Mouse (Mus musculus) hindbrain, embryonic 15.5 days (tissue): ENCODE data around the gene Cnksr1. TPM values are rescaled to one million over a fixed set of nuclear protein-coding genes. Genes with fewer than 3 reads are reported as not detected.
A peak's percentile ranks its signal among the peaks of the same experiment; 100 is the strongest.

Experiments
- ATAC-seq: fragments of 200-750 bp; cut with Nextera tagmentation; 2 replicates; pipeline ENCODE4 v1.8.0; 2017; ENCODE audit warnings: low read depth, moderate number of reproducible peaks, moderate TSS enrichment; ENCODE audit not compliant: low FRiP score
- H3K27ac ChIP-seq: fragments of 300-500 bp; sonication (generic); replicated peaks from 2 replicates; pipeline ENCODE4 v1.5.1; 2015; ENCODE audit warnings: mild to moderate bottlenecking, inconsistent platforms
- H3K27me3 ChIP-seq: fragments of 300-500 bp; sonication (generic); 2 replicates; pipeline ENCODE4 v1.6.1; 2015; ENCODE audit warnings: control low read depth, inconsistent platforms
- H3K36me3 ChIP-seq: fragments of 300-500 bp; sonication (generic); 2 replicates; pipeline ENCODE4 v1.6.1; 2015; ENCODE audit warnings: control low read depth, inconsistent platforms
- H3K4me1 ChIP-seq: fragments of 300-500 bp; sonication (generic); replicated peaks from 2 replicates; pipeline ENCODE4 v1.6.1; 2015; ENCODE audit warnings: control low read depth, inconsistent platforms
- H3K4me2 ChIP-seq: fragments of 300-500 bp; sonication (generic); 2 replicates; pipeline ENCODE4 v1.6.1; 2015; ENCODE audit warnings: moderate library complexity, mild to moderate bottlenecking, inconsistent platforms
- H3K4me3 ChIP-seq: fragments of 300-500 bp; sonication (generic); 2 replicates; pipeline ENCODE4 v1.5.1; 2015; ENCODE audit warnings: mild to moderate bottlenecking, inconsistent platforms
- H3K9ac ChIP-seq: fragments of 300-500 bp; sonication (generic); 2 replicates; pipeline ENCODE4 v1.6.1; 2015; ENCODE audit warnings: inconsistent platforms
- H3K9me3 ChIP-seq: fragments of 300-500 bp; sonication (generic); 2 replicates; pipeline ENCODE4 v1.6.1; 2016; ENCODE audit warnings: control low read depth, inconsistent platforms
- WGBS: fragments of 180-500 bp; shearing (Covaris S2); methylation state at CpG from one replicate; pipeline ENCODE4 v1.1.7; 2015; 5-methylcytosine and 5-hydroxymethylcytosine counted together
- polyA plus RNA-seq: library from polyadenylated mRNA; unstranded; fragments of >200 nt; fragmentation: Nextera tagmentation; extraction: Ambion mirVana; gene quantifications from 2 replicates; pipeline ENCODE4 v1.2.1, GENCODE M21; 2015

Gene Cnksr1
- polyA plus RNA-seq, 1 experiment from 2014 or later = 0.30 TPM

- Histone ChIP-seq H3K4me3 (no peak overlapping the region), H3K27ac (no peak overlapping the region), H3K36me3 (no peaks in the 10 kb centered on the region), H3K9me3 (no peaks in the 10 kb centered on the region), H3K9ac (no peak overlapping the region), H3K4me2 (no peak overlapping the region), H3K4me1 (no peaks in the 10 kb centered on the region), H3K27me3 (no peaks in the 10 kb centered on the region)
- WGBS = 67% methylated on average over 9 of the region's 9 CpGs
- ATAC-seq = no peak
Observed at GRCm38 (mm10) chr4:134265860-134266585, 27.8 kb upstream of the Cnksr1 start.

- 36% methylated on average over 6 of the region's 6 CpGs for WGBS
- no peak for ATAC-seq
- no peak overlapping the region for H3K4me2 ChIP-seq
- no peak overlapping the region for H3K27ac ChIP-seq
- H3K36me3 ChIP-seq = no peaks in the 10 kb centered on the region
- H3K27me3 ChIP-seq = no peaks in the 10 kb centered on the region
- H3K4me1 ChIP-seq = no peaks in the 10 kb centered on the region
- H3K9ac ChIP-seq = no peak overlapping the region
- H3K4me3 ChIP-seq = no peak overlapping the region
- H3K9me3 ChIP-seq = no peaks in the 10 kb centered on the region
Observed at GRCm38 (mm10) chr4:134263191-134263590, 25.0 kb upstream of the Cnksr1 start.

DNA sequence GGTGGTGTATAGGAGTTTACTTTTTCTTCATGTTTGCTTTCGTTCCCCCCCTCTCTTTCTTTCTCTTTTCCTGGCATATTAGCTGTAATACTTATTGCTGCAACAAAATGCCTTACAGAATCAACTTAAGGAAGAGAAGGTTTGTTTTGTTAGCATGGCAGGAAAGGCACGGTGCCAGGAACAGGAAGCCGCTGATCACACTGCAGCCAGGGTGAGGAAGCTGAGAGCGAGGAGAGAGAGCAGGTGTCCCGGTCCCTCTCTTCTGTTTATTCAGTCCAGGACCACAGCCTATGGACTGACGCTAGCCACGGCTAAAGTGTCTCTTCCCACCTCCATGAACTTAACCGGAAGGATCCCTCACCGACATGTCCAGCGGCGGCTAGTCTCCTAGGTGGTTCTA, 20.2 kb upstream of the Cnksr1 start:
- Histone ChIP-seq H3K4me1 (peaks cover 10% of the 10 kb centered on the region), H3K9me3 (no peaks in the 10 kb centered on the region), H3K4me2 (no peak overlapping the region), H3K4me3 (no peak overlapping the region), H3K27me3 (peaks cover 23% of the 10 kb centered on the region), H3K27ac (no peak overlapping the region), H3K36me3 (no peaks in the 10 kb centered on the region), H3K9ac (no peak overlapping the region)
- WGBS = 71% methylated on average over 11 of the region's 11 CpGs
- no peak for ATAC-seq

GRCm38 (mm10) chr4:134257198-134258009, 19.2 kb upstream of the Cnksr1 start:
- ATAC-seq = no peak
- Histone ChIP-seq H3K27me3 (peaks cover 30% of the 10 kb centered on the region), H3K27ac (no peak overlapping the region), H3K9ac (no peak overlapping the region), H3K36me3 (no peaks in the 10 kb centered on the region), H3K4me3 (no peak overlapping the region), H3K4me2 (no peak overlapping the region), H3K4me1 (peaks cover 15% of the 10 kb centered on the region), H3K9me3 (no peaks in the 10 kb centered on the region)
- whole genome bisulfite sequencing = 11% methylated on average over 11 of the region's 11 CpGs

DNA sequence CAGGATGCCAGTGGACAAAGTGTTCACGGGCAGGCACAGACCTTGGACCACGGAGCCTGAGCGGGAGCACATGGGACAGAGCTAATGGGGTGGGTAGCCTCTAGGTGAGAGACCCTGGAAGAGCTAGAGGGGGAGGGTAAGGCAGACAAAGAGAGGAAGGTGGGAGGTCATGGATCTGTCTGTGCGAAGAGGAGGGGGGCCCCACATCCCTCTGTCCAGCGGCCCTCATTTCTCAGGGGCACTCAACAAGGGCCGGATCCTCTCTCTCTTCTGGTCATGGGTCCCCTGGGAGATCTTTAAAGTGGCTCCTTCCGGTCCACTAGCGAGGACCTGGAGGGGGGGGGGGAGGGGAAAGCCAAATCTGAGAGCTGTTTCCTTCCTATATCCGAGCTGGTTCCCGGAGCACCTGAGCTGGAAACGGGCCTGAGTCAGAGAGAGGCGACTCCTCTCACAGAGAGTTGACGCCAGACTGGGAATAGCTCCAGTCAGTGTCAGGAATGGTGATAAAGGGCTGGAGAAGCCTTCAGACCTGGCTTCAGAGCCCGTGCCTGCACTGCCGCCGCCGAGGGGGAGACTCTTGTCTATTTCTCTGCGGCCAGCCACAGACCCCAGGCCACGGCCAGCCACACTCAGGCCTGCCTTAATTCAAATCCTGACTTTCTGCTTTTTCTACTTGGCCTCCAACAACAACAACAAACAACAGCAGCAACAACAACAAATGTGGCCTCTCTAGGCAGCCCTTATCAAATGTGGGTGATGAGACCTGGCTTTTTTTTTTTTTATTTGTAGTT, 18.4 kb upstream of the Cnksr1 start:
- 7% methylated on average over 19 of the region's 19 CpGs for WGBS
- Histone ChIP-seq H3K9me3 (no peaks in the 10 kb centered on the region), H3K4me3 (no peak overlapping the region), H3K27me3 (peaks cover 36% of the 10 kb centered on the region), H3K9ac (no peak overlapping the region), H3K4me2 (no peak overlapping the region), H3K36me3 (no peaks in the 10 kb centered on the region), H3K4me1 (peaks cover 23% of the 10 kb centered on the region), H3K27ac (peak overlapping the region; percentile 19; the same call in 1 of the 2 replicates)
- ATAC-seq = no peak

DNA sequence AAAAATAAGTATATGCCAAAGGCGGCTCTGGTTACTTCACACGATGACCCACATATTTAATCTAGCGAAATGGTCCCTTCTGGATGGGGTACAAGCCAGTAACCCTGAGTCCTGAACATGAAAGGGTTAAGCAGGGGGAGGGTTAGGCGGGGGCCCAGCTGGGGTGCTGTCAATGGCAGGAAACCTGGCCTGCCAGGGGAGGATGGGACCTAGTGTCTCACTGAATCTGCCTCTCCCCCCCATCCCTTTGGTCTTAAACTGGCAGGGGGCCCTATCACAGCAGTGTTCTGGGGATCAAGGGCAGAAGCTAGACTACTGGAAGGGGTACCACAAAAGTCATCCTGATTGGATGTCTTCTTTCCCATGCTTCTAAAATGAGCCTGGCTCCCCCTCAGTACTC, 17.7 kb upstream of the Cnksr1 start:
- Histone ChIP-seq H3K4me3 (no peak overlapping the region), H3K9me3 (no peaks in the 10 kb centered on the region), H3K4me2 (no peak overlapping the region), H3K27me3 (peaks cover 36% of the 10 kb centered on the region), H3K36me3 (no peaks in the 10 kb centered on the region), H3K27ac (0 out of 2 replicates have a peak overlapping the region, but pooled peaks have one; percentile 19), H3K4me1 (peaks cover 30% of the 10 kb centered on the region), H3K9ac (no peak overlapping the region)
- no peak for ATAC-seq
- 19% methylated on average over 4 of the region's 4 CpGs for WGBS

GRCm38 (mm10) chr4:134254835-134255234, 16.6 kb upstream of the Cnksr1 start:
- peaks cover 40% of the 10 kb centered on the region for H3K4me1 ChIP-seq

GRCm38 (mm10) chr4:134253722-134254324, 15.6 kb upstream of the Cnksr1 start, which contains the start of gene Grrp1:
Gene Grrp1, minus strand, starts transcription at chr4:134254106.
- H3K9ac ChIP-seq = 0 out of 2 replicates have a peak within 1 kb of the TSS, but pooled peaks have one; percentile 3
- H3K4me1 ChIP-seq = peaks cover 50% of the 10 kb centered on the region
- H3K27me3 ChIP-seq = peaks cover 36% of the 10 kb centered on the region
- ATAC-seq = no peak
- H3K9me3 ChIP-seq = no peaks in the 10 kb centered on the region
- peak within 1 kb of the TSS; percentile 89 for H3K4me2 ChIP-seq
- 2% methylated on average over 13 of the region's 13 CpGs for WGBS
- peak within 1 kb of the TSS; percentile 36; the same call in 1 of the 2 replicates for H3K27ac ChIP-seq
- no peaks in the 10 kb centered on the region for H3K36me3 ChIP-seq
- peak within 1 kb of the TSS; percentile 56 for H3K4me3 ChIP-seq

More at GRCm38 (mm10) chr4:134254835-134255234, 16.6 kb upstream of the Cnksr1 start:
- Histone ChIP-seq H3K4me2 (no peak overlapping the region), H3K36me3 (no peaks in the 10 kb centered on the region), H3K4me3 (no peak overlapping the region), H3K27ac (no peak overlapping the region), H3K9me3 (no peaks in the 10 kb centered on the region), H3K9ac (no peak overlapping the region), H3K27me3 (peaks cover 36% of the 10 kb centered on the region)
- no peak for ATAC-seq
- WGBS = 23% methylated on average over 3 of the region's 3 CpGs

DNA sequence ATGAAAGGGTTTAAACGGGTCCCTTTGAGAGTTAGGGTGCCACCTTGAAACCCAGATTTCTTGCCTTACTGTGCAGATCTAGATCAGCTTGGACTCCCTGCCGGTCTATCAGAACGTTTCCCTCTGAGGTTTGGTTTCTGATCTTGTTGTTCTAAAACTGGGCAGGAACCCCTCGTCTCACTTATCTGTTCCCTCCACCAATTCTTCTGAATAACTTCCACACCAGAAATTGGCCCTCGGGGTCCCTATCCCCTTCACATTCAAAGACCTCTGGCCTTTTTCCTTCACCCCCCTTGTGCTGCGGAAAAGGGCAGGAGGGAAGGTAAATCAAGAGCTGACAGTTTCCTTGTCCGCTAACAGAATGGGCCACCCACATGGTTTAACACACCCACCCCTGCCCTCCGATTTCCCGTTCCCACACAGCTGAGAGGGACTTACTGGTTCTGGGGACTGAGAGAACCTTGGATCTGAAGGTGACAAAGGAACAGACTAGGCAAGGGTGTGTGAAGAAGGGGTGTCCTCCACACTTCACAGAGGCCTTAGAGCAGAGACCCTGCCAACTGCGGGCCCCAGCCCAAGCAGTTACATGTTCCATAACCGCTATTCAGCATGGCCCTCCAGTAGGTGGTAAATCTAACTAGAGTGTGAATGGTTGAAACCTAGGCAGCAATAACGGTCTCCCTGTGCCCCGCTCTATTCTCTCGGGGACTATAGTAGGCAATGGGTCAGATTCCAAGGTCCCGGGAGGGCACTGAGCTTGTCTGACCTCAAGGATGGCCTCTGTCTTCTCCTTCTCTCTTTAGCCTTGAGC, 14.9 kb upstream of the Cnksr1 start:
- WGBS = 9% methylated on average over 15 of the region's 15 CpGs
- H3K36me3 ChIP-seq = no peaks in the 10 kb centered on the region
- H3K27ac ChIP-seq = peak overlapping the region; percentile 86; the same call in 1 of the 2 replicates
- peaks cover 50% of the 10 kb centered on the region for H3K4me1 ChIP-seq
- H3K4me2 ChIP-seq = peak overlapping the region; percentile 89
- peak overlapping the region; percentile 56 for H3K4me3 ChIP-seq
- H3K9me3 ChIP-seq = no peaks in the 10 kb centered on the region
- H3K27me3 ChIP-seq = peaks cover 42% of the 10 kb centered on the region
- 0 out of 2 replicates have a peak overlapping the region, but pooled peaks have one; percentile 3 for H3K9ac ChIP-seq
- ATAC-seq = no peak

GRCm38 (mm10) chr4:134252131-134252910, 14.1 kb upstream of the Cnksr1 start:
- 7% methylated on average over 22 of the region's 22 CpGs for WGBS
- Histone ChIP-seq H3K9ac (peak overlapping the region; percentile 61), H3K36me3 (no peaks in the 10 kb centered on the region), H3K27ac (peak overlapping the region; percentile 86), H3K27me3 (peaks cover 48% of the 10 kb centered on the region), H3K4me1 (peaks cover 50% of the 10 kb centered on the region), H3K9me3 (no peaks in the 10 kb centered on the region), H3K4me2 (peak overlapping the region; percentile 89), H3K4me3 (peak overlapping the region; percentile 56)
- ATAC-seq = peak; percentile 13; the same call in 1 of the 2 replicates
